Mouse (Mus musculus): ENCODE data around the gene Idua.
"Not testable (repeated sequence)": the region's sequence is repeated elsewhere in the genome, so short reads cannot be mapped to it uniquely, and the experiment has no call there.

The Idua gene

DNA sequence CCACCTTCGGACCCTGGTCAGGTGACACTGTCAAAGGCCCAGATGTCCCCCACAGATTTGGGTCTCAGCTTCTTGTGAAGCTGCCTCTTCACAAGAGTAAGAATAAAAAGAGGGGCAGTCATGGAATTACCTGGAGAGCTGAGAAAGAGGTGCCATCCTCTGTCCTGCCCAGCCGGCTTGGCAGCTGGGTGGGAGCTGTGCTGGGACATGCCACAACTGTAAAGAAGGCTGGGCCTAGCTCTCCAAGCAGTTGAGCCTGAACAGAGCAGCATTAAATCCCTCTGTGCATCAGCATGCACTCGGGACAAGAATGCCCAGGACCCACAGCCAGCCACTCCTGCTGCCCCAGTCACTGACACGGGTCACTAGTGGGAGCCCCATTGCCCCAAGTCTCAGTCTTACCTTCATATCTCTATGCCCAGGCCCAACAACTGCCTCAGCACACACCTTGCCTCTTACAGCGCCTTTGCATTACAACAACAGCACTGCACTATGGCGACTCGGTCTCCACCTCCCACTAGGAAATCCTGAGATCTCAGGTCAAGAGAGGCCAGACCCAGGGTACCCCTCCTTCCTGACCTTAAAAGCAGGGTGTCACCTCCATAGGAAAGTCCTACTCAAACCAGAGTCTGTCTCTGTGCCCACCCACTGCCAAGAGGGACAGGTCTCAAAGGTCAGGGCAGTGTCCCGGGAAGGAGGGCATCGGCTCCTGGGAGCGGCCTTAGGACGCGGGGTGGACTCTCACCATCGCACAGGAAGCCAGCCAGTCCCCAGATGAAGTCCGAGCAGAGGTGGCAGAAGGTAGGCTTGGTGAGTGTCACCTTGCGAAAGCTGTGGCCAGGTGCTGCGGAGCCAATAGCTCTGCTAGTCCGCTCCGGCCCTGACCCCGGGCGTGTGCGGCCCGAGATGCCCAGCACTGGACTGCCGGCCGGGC lies at the start of gene Idua:
Gene Idua (plus strand): TSS at position 634 of the 934 bp plus-strand sequence.
- ATAC-seq (ENCODE audit: insufficient number of reproducible peaks, low FRiP score, low TSS enrichment), result no peak; the same call in 1 of the 2 replicates

DNA sequence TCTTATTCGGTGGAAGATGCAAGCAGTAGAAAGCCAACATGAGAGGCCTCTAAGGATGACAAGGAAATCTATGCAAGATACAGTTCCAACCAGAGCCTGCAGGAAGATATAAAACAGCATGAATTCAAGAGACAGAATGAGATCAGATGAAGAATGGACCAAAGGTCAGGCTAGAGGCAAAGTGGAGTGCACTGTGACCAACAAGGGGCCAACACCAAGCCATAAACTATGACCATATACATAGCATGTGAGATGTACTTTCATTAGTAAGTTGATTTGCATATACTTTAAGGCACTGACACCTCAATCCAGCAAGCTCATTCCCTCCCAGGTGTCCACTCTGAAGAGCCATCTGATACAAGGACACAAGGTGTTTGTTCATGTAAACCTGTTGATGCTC lies 49.7 kb upstream of the Idua start:
- ATAC-seq (ENCODE audit: insufficient number of reproducible peaks, low FRiP score, low TSS enrichment), result no peak

DNA sequence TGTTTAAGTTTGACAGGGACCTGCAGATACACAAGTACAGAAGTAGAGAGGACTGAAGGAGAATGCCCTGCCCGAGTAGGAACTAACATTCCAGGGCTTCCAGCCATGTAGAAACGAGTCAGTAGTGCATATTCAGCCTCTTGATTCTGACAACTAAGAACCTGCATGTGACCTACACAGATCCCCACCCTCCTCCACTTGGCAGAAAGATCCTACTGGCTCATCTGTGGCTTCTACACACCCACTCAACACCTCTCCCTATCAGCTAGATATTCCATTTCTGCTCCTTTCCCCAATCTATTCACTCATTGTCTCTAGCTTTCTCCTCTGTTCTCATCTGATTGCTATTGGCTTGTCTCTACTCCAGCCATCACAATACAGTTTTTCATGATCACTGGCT lies 38.3 kb upstream of the Idua start:
- ATAC-seq (ENCODE audit: insufficient number of reproducible peaks, low FRiP score, low TSS enrichment), result no peak

DNA sequence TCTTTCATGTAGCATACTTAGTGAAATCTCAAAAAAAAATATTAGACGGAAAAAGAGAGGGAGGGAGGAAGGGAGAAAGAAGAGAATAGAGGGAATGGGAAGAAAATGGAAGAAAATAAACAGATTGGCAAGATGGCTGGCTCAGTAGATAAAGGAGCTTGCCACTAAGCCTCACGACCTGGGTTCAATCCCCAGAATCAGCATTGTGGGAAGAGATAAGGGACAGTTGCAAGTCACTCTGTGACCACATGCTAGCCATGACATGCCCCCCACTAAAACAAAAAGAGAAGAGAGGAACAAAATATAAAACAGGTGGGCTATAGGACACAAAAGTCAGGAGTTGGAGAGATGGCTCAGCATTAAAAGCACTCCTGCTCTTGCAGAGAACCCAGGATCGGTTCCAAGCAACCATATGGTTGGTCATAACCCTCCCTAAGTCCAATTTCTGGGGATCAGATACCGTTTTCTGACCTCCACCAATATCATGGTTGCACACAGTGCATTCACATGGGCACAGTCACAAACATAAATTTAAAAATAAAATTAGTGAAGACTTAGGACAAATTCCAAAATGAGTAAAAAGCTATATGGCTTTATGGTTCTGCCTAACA lies 34.0 kb upstream of the Idua start:
- ATAC-seq (ENCODE audit: insufficient number of reproducible peaks, low FRiP score, low TSS enrichment), result no peak

DNA sequence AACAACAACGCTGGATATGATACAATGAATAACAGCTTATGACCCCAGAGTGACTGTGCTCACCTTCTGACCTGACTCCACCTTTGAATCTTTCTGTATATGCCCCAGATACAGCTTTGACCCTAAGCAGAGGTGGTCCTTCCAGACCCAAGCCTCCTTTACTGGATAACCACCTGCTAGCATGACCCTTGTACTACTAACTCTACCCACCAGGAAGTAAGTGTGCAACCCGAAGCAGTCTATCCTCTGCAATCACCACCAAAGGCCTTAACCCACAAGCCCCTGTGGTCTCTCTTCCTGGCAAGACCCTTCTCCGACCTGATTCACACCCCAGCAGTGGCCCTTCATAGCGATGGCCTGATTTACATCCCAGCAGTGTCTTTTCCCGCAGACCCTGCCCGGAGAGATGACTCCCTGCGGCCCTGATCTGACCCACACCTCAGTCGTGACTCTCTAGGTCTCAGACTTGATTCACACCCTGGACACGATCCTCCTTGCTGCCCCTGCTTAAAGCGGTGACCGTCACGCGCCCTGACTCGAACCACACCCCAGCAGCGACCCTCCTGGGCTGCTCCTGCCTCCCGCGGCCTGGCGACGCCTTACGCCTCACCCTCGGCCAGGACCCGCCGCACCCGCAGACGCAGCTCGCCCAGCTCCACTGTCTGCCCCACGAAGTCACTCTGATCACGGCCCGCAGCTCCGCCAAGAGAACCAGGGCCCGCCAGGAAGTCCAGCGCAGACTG lies 31.1 kb upstream of the Idua start:
- ATAC-seq (ENCODE audit: insufficient number of reproducible peaks, low FRiP score, low TSS enrichment), result peak; percentile 77; the same call in 1 of the 2 replicates

DNA sequence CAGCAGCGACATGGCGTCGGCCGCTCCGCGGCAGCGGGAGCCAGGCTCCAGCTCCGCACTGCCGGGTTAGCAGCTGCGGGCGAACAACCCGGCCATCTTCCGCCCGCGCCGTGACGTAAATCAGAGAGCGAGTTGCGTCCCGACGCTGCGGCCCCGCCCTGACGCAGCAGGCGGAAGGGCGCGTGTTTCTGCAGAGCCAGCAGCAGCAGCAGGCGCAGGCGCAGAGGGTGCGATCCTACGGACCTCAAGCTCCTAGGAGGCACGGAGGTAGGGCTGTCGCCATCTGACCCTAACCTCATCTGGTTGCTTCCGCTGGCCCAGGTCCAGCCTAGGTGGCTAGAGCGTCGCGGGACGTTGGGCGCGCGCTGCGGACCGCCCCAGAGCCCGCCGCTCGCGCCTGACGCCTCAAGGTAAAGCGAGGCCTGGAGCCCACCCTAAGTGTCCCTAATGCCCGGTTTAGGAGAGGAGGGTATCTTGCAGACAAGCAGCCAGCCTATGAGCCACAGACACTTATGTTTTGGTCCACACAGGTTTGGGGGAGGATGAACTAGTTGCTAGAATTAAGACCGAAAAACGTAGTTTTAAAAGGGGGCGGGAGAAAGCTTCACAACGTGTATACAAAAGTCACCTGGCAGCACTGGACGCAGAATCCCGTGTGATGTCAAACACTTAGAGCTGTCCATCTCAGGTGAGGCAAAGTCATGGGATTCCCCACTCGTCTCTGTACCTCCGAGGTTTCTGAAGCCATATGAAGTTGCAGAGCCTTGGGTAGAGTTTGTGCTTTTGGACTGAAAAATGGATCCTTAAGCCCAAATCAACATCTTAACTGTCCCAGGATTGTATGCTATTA lies 30.3 kb upstream of the Idua start, which contains the start of the genes Gak and Tmem175:
Gene Gak (minus strand): TSS at position 122 of the 850 bp plus-strand sequence.
Gene Tmem175 (plus strand): TSS at position 137 of the 850 bp plus-strand sequence.
- ATAC-seq (ENCODE audit: insufficient number of reproducible peaks, low FRiP score, low TSS enrichment), result peak; percentile 98

DNA sequence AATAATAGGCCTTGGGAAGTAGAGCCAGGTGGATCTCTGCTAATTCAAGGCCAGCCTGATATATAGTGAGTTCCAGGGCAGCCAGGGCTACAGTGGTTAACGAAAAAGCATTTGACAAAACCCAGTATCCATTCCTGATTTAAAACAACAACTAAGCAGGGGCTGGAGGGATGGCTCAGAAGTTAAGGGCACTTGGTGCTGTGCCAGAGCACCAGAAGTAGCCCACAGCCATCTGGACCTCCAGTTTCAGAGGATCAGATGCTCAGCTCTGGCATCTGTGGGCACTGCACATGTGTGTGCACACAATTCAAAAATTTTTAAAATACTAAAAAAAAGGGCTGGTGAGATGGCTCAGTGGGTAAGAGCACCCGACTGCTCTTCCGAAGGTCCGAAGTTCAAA lies 26.5 kb upstream of the Idua start:
- no peak for ATAC-seq (ENCODE audit: insufficient number of reproducible peaks, low FRiP score, low TSS enrichment)

DNA sequence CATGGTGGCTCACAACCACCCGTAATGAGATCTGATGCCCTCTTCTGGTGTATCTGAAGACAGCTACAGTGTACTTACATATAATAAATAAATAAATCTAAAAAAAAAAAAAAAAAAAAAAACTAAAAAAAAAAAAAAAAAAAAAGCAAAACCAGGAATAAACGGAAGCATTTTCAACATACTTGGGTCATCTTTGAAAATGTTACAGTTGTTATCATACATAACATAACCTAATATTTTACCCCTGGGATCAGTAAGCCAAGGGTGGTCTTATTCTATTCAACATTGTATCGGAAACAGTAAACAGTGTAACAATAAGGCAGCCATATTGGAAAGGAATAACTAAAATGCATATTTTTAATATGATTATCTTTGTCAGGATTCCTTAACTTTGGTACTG lies 26.0 kb upstream of the Idua start:
- not testable (repeated sequence) for ATAC-seq (ENCODE audit: insufficient number of reproducible peaks, low FRiP score, low TSS enrichment)

DNA sequence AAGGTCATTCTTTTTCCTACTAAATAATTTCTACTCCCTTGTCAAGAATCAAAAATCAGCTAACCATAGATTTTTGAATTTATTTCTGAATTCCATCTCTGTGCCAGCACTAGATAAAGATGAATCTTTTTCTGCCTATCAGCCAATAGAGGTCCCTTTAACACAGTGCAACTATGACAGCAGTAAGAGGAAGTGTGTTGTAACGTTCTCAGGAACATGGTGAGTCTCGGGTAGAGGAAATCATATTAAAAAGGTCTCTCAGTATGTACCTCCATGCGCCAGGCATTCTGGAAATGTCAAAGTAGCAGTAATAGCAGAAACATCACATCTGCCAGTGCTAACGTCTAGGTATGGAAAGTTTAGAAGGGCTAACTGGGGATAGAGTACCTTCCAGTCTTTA lies 24.0 kb upstream of the Idua start:
- no peak for ATAC-seq (ENCODE audit: insufficient number of reproducible peaks, low FRiP score, low TSS enrichment)

DNA sequence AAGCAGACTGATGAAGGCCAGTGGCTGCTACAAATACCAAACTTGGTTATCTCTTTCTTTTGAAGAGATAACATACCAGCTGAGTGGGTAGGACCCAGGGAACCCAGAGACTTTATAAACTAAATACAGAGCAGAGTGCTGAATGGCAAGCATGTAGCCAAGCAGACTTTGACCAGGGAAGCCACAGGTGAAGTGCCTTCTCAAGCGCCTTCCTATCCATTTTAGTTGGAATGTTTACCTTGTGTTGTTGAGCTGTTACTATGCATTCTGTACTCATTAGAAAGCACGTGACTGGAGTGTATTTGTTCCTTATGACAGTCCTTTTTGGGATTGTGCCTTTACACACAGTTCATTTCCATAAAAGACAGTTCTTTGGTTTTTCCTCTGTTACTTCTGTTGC lies 16.5 kb upstream of the Idua start:
- ATAC-seq (ENCODE audit: insufficient number of reproducible peaks, low FRiP score, low TSS enrichment), result no peak

DNA sequence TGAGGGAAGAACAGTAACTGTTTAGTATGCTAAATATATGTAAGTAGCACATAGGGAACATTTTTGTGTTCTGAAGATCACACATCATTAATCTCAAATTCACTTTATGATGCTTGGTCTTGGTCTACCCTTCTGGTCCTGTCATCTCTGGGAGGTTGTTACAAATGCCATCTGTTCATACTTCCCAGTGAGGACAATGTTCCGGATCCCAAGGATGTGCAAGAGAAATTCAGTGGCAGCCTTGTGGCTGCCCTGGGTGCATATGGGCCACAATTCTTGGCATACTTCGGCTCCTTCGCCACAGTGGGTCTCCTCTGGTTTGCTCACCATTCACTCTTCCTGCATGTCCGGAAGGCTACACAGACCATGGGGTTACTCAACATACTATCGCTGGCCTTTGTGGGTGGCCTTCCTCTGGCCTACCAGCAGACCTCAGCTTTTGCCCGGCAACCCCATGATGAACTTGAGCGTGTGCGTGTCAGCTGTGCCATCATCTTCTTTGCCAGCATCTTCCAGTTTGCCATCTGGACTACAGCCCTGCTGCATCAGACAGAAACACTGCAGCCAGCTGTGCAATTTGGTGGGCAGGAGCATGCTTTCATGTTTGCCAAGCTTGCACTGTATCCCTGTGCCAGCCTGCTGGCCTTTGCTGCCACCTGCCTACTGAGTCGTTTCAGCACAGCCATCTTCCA lies 14.3 kb upstream of the Idua start:
- peak; percentile 45; the same call in 1 of the 2 replicates for ATAC-seq (ENCODE audit: insufficient number of reproducible peaks, low FRiP score, low TSS enrichment)

DNA sequence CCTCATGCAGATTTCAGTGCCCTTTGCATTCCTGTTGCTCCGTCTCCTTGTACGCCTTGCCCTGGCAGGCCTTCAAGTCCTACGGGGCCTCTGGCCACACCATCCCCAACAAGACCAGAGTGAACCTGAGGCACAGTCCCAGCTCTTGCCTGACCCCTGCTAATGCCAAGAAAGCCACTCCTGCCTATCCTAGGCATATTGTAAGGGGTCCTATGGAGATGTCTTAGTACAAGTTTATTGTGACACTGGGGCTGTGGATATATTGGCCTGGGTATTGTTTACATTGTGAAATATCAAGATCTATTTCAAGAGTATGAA lies 13.8 kb upstream of the Idua start:
- ATAC-seq (ENCODE audit: insufficient number of reproducible peaks, low FRiP score, low TSS enrichment), result no peak; the same call in 1 of the 2 replicates

DNA sequence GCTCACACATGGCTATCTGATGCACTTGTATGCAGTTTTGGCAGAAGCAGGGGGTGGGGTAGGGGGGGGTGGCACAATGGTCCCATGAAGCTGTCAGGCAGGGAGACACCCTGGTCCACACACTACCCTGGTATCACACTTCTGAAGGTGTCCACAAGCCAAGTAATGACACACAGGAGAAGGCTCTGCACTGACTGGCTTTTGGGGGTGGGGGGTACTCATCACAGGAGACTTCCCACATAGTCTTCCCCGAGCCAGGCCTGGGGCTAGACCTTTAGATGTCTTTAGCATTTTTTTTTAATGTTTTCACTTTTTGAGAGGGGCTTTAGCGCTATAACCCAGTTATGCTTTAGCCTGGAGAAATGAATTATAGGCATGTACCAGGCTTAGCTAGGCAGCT lies 12.8 kb upstream of the Idua start:
- no peak for ATAC-seq (ENCODE audit: insufficient number of reproducible peaks, low FRiP score, low TSS enrichment)

DNA sequence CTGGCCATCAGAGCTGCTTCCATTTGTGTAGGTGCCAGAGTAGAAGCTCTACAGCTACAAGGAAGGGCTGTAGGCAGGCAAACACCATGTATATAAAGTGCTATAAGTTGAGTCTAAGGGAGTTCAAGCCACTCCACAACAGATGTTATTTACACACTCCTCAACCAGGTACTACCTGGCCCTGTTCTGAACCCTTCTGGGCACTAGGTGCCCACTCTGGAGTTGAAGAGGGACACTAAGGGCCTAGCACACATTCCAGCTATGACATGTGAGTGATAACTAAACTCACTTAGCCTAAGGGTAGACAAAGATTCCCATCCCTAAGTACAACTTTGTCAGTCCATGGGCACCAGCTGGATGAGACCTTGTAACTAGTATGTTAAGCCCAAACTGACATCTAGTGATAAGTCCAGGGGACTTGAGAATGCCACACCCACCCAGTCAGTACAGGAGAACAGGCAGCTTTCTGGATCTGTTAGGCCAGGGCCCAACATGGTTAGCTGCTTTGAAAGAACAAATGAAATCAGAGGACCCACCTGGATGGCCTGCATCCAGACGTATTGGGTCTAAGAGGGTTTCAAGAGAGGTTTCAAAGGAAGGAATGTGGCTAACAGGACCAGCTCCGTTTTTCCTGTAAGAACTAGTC lies 12.2 kb upstream of the Idua start:
- ATAC-seq (ENCODE audit: insufficient number of reproducible peaks, low FRiP score, low TSS enrichment), result no peak

DNA sequence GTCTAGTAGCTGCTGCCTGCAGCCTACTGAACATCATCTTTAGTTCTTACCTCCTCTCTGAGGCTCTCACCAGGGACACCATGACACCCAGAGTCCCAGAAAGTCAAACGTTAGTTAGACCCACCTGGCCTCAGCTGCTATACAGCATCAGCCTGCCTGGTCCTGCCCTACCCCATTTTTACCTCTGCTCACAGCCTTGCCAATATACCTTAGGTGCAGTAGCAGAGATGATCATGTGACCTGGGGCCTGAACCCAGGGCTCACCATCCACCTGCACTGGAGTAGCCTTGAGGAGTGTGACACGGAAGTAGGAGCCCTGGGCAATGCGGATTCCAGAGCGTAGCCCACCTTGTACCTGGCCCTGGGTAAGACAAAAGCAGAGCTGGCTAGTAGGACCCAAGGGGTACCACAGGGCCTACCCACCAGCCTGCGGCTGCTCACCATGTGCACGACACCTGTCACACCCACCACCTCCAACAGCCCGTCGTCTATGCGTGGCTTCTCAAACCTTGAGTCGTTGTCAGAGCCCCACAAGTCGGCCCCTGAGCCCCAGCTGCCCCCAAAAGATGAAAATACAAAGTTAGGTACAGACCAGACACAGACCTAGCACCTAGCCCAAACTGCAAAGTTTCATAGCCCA lies 11.1 kb upstream of the Idua start:
- ATAC-seq (ENCODE audit: insufficient number of reproducible peaks, low FRiP score, low TSS enrichment), result no peak

DNA sequence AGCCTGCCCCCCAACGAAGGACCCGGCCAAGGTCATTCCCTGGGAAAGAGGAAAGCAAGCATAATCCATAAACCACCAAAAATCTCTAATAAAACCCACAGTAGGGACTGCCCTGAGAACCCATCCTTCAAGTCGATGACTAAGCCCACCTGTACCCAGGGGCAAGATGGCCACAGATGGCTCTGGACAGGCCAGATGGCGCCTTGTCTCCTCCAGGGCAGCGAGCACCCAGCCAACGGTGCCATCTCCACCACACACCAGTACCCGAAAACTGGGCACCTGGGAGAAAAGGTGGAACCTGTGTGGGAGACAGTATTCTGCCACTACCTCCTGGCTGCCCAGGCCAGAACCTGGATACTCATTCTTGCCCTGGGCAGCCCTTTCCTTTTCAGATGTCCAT lies 9.8 kb upstream of the Idua start:
- ATAC-seq (ENCODE audit: insufficient number of reproducible peaks, low FRiP score, low TSS enrichment), result no peak

DNA sequence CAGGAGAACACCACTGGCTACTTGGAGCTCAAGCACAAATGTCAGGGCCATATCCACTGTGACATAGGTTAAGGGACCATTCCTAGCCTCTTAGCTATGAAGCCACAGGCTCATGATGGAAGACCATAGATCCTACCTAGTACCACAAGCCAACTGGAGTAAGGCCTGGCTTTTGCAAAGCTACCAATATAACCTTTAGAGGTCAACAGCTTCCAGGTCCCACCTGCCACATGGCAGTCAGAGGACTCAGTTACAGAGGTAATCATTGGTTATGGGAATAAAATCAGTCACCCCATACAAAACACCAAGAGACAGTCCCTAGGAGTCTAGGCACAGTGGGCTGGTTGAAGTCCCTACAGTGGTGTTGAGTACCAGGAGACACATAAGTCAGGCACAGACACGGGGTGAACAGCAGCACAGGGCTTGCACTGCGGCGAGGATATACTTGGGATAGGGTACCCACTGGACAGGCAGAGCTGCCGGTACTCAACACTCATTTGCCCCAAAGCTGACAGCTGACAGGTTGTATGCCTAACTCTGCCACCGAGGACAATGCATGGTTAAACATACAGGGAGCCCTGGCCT lies 8.9 kb upstream of the Idua start:
- ATAC-seq (ENCODE audit: insufficient number of reproducible peaks, low FRiP score, low TSS enrichment), result 0 out of 2 replicates have a peak, but pooled peaks have one; percentile 4

DNA sequence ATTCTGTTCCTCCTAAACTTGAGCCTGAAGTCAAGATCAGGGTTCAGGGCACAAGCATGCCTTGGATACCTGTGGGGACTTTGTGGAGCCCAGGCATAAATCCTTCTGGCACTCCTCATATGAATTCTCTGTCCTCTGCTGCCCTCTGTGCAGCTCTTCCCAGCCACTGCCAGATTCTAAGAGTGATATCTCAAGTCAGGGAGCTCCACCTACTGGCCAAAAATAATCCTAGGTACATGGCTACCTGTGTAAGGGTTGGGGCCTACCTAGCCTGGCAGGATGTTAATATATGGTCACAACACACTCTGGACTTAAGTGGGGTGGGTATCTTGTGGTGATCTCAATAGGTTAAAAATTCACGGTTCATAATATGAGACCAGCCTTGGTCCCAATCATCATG lies 8.3 kb upstream of the Idua start:
- ATAC-seq (ENCODE audit: insufficient number of reproducible peaks, low FRiP score, low TSS enrichment), result peak; percentile 59

Measured in cerebellum, adult (tissue).